ENCODE assay signal across 21 mouse cellular contexts in the genomic region with DNA sequence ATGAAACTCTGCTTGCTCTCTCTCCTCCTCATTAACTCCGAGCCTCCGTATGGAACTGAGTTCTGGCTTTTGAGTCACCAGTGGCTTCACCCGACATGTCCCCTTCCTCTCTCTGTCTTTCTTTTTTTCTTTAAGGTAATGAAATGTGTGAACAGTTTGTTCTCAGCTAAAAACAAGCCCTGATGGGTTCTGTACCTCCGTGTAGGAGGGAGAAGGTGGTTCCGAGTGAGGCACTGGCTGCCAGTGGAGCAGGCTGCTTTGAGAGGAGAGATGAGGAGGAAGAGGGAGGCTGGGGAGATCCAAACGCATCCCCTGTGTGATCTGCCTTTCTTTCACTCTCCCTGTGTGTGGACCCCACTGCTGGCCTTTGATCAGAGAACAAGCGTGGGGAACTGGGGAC.
A peak's percentile ranks its signal among the peaks of the same experiment; 100 is the strongest.
DNase-seq lines count a peak whose midpoint lies in the region; ATAC-seq and TF ChIP-seq lines count a peak whose summit lies in the region.
"Had no signal": no experiment of that assay in that cellular context is flagged by ENCODE, and none has a peak within 500 bp of the region (broad histone marks: within the 10 kb centered on the region; RNA-seq: fewer than 3 reads in every experiment).

No protein-coding gene starts in this region.

- H3K36me3 ChIP-seq in hindbrain, embryonic 10.5 days = no peaks in the 10 kb centered on the region
- H3K36me3 ChIP-seq in hindbrain, embryonic 16.5 days (ENCODE audit: control insufficient read depth, insufficient read depth, low read length) = no peaks in the 10 kb centered on the region
- H3K36me3 ChIP-seq: embryonic facial prominence, embryonic 13.5 days; forebrain, embryonic 12.5 days; heart, embryonic 13.5 days had no signal

- H3K4me1 ChIP-seq in hindbrain, embryonic 10.5 days (replicated peaks) = peaks cover 36% of the 10 kb centered on the region
- peaks cover 12% of the 10 kb centered on the region for H3K4me1 ChIP-seq in hindbrain, embryonic 16.5 days (ENCODE audit: control insufficient read depth, insufficient read depth, low read depth, low read length)
- peaks cover 20% of the 10 kb centered on the region for H3K4me1 ChIP-seq in cortical plate, adult 2 months (ENCODE audit: control insufficient read depth, insufficient read depth, low read length)
- H3K4me1 ChIP-seq: embryonic facial prominence, embryonic 13.5 days; heart, embryonic 13.5 days had no signal

- peak overlapping the region; percentile 35; the same call in 1 of the 2 replicates for H3K27ac ChIP-seq in hindbrain, embryonic 10.5 days
- H3K27ac ChIP-seq in hindbrain, embryonic 16.5 days (ENCODE audit: low read depth, low read length) = no peak overlapping the region
- H3K27ac ChIP-seq in left cerebral cortex, adult 2 months = peak overlapping the region; percentile 81
- peak overlapping the region; percentile 6 for H3K27ac ChIP-seq in cortical plate, adult 2 months (ENCODE audit: insufficient read depth, low read length)
- H3K27ac ChIP-seq: embryonic facial prominence, embryonic 13.5 days; forebrain, embryonic 12.5 days; gastrocnemius, adult 2 months; heart, embryonic 13.5 days; hindbrain, postnatal 0 days had no signal

- TF ChIP-seq CTCF in left cerebral cortex, adult 2 months (IDR thresholded peaks at IDR 0.05) = no peak
- no peak for TF ChIP-seq CTCF in cortical plate, adult 2 months (IDR thresholded peaks at IDR 0.05; ENCODE audit: extremely low read depth, insufficient read depth, low read length)

- no peaks in the 10 kb centered on the region for H3K27me3 ChIP-seq in hindbrain, embryonic 10.5 days (ENCODE audit: insufficient read depth, poor library complexity, severe bottlenecking)
- H3K27me3 ChIP-seq in hindbrain, embryonic 16.5 days (replicated peaks; ENCODE audit: control insufficient read depth, insufficient read depth, low read length) = no peaks in the 10 kb centered on the region

- ATAC-seq in hindbrain, embryonic 16.5 days = no peak
- ATAC-seq: forebrain, embryonic 16.5 days; hindbrain, postnatal 0 days had no signal

- no peak overlapping the region for H3K9ac ChIP-seq in hindbrain, embryonic 16.5 days (ENCODE audit: low read depth, low read length)
- H3K9ac ChIP-seq: embryonic facial prominence, embryonic 13.5 days; forebrain, embryonic 12.5 days; heart, embryonic 13.5 days had no signal

- no peak overlapping the region for H3K4me2 ChIP-seq in hindbrain, embryonic 16.5 days (ENCODE audit: low read length)
- H3K4me2 ChIP-seq: embryonic facial prominence, embryonic 13.5 days; forebrain, embryonic 12.5 days; heart, embryonic 13.5 days had no signal

- H3K4me3 ChIP-seq in hindbrain, embryonic 10.5 days = no peak overlapping the region
- H3K4me3 ChIP-seq in hindbrain, embryonic 16.5 days (ENCODE audit: low read length) = no peak overlapping the region
- no peak overlapping the region for H3K4me3 ChIP-seq in left cerebral cortex, adult 2 months
- no peak overlapping the region for H3K4me3 ChIP-seq in cortical plate, adult 2 months (ENCODE audit: insufficient read depth, low read length)
- H3K4me3 ChIP-seq: embryonic facial prominence, embryonic 13.5 days; forebrain, embryonic 12.5 days; gastrocnemius, adult 2 months; heart, embryonic 13.5 days had no signal

- 0 out of 2 replicates have a peak, but pooled peaks have one; percentile 28 for TF ChIP-seq POLR2A in cortical plate, adult 2 months (IDR thresholded peaks at IDR 0.05; ENCODE audit: extremely low read depth, insufficient read depth, low read length)

- no peaks in the 10 kb centered on the region for H3K9me3 ChIP-seq in hindbrain, embryonic 10.5 days
- no peaks in the 10 kb centered on the region for H3K9me3 ChIP-seq in hindbrain, embryonic 16.5 days (ENCODE audit: control insufficient read depth, low read length)
- H3K9me3 ChIP-seq: embryonic facial prominence, embryonic 13.5 days; forebrain, embryonic 12.5 days; heart, embryonic 13.5 days had no signal

- DNase-seq in hindbrain, embryonic 10.5 days (ENCODE audit: low spot score) = no peak
- no peak for DNase-seq in left cerebral cortex, adult 2 months (ENCODE audit: extremely low spot score in 1 of 2, low spot score in 2 of 2)
- DNase-seq in left cerebral cortex, postnatal 10 days (ENCODE audit: extremely low spot score in 1 of 2, low spot score in 2 of 2) = no peak
- peak; percentile 77 for DNase-seq in brain, adult 2 months (ENCODE audit: low read depth, low spot score)
- DNase-seq in cerebellum, postnatal 36 days = no peak
- DNase-seq: adrenal gland, adult 2 months; adrenal gland, postnatal 25 days; cerebellum, adult 2 months; cerebellum, postnatal 10 days; gastrocnemius, adult 2 months; gastrocnemius, postnatal 25 days; heart, adult 11 months; heart, postnatal 36 days; kidney, adult 11 months had no signal

- intact Hi-C loops in left cerebral cortex, adult 2 months (cut with DNase I) = loop anchor here (2.0 to 5.0 kb wide), 3 partner anchors 43 to 105 kb away; no protein-coding TSS in a partner anchor
- intact Hi-C loops in left cerebral cortex, postnatal 10 days (cut with DNase I) = no loop called here

- 76% methylated on average over 7 of the region's 7 CpGs for WGBS in hindbrain, embryonic 10.5 days
- 74% methylated on average over 7 of the region's 7 CpGs for whole genome bisulfite sequencing in hindbrain, embryonic 16.5 days
